Comparison of ENCODE assay signal across 8 mouse cellular contexts in the genomic region with DNA sequence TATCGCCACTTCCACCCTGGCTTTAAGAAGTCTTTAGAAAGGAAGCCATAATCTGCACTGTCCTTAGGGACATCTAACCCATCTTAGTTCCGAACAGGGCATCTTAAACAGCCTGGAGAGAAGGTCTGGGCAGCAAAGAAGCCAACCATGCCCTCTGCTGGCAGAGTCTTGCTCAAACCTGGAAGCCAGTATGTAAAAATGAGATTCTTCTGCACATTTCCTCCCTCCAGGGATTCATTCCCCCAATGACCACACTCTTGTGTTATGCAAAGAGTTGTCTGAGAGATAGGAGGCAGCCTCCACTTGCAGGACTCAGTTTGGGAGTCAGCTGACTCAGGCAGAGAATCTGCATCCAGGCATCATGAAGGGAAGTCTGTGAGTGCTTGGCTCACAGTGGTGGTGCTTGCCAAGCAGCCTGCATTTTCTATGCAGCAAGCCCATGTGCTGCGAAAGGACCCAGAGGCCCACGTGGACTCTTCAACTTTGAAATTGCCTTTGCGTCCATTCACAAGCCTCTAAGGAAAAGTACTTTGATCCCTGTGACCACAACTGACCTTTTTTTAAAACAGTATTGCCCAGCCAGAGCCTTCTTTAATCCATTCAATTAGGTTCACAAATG.
A peak's percentile ranks its signal among the peaks of the same experiment; 100 is the strongest.
DNase-seq lines count a peak whose midpoint lies in the region; ATAC-seq lines count a peak whose summit lies in the region.

No protein-coding gene starts in this region.

- H3K4me1 ChIP-seq in heart, embryonic 11.5 days (ENCODE audit: control insufficient read depth, insufficient read depth, low read length): no peaks in the 10 kb centered on the region
- no peaks in the 10 kb centered on the region for H3K4me1 ChIP-seq in midbrain, embryonic 11.5 days (ENCODE audit: control insufficient read depth, insufficient read depth, low read length)

- H3K4me2 ChIP-seq in heart, embryonic 11.5 days: no peak overlapping the region
- H3K4me2 ChIP-seq in midbrain, embryonic 11.5 days: no peak overlapping the region

- H3K36me3 ChIP-seq in heart, embryonic 11.5 days (ENCODE audit: control insufficient read depth, insufficient read depth, low read length): no peaks in the 10 kb centered on the region
- no peaks in the 10 kb centered on the region for H3K36me3 ChIP-seq in midbrain, embryonic 11.5 days (ENCODE audit: control insufficient read depth, insufficient read depth, low read length)

- no peak overlapping the region for H3K4me3 ChIP-seq in heart, embryonic 11.5 days (ENCODE audit: low read depth, low read length)
- H3K4me3 ChIP-seq in midbrain, embryonic 11.5 days (ENCODE audit: low read depth, low read length): no peak overlapping the region

- 65% methylated on average over 5 of the region's 5 CpGs for WGBS in heart, embryonic 11.5 days (ENCODE audit: insufficient replicate concordance)
- WGBS in midbrain, embryonic 11.5 days: 45% methylated on average over 5 of the region's 5 CpGs

- H3K27me3 ChIP-seq in heart, embryonic 11.5 days (ENCODE audit: control insufficient read depth, insufficient read depth, low read length): no peaks in the 10 kb centered on the region
- H3K27me3 ChIP-seq in midbrain, embryonic 11.5 days (ENCODE audit: control insufficient read depth, insufficient read depth, low read length): no peaks in the 10 kb centered on the region

- no peak overlapping the region for H3K27ac ChIP-seq in heart, embryonic 11.5 days (ENCODE audit: low read depth, low read length)
- no peak overlapping the region for H3K27ac ChIP-seq in midbrain, embryonic 11.5 days (ENCODE audit: low read depth, low read length)

- no peaks in the 10 kb centered on the region for H3K9me3 ChIP-seq in heart, embryonic 11.5 days (replicated peaks; ENCODE audit: control insufficient read depth, low read length)
- no peaks in the 10 kb centered on the region for H3K9me3 ChIP-seq in midbrain, embryonic 11.5 days (ENCODE audit: control insufficient read depth, low read length)

- no peak overlapping the region for H3K9ac ChIP-seq in heart, embryonic 11.5 days (ENCODE audit: low read depth, low read length)
- H3K9ac ChIP-seq in midbrain, embryonic 11.5 days (ENCODE audit: low read length): no peak overlapping the region

- DNase-seq in heart, adult 11 months: peak; percentile 96
- DNase-seq in 3T3-L1 (ENCODE audit: low read depth, low spot score): peak; percentile 89
- DNase-seq in adrenal gland, postnatal 14 days: peak; percentile 65
- DNase-seq in heart, adult 9 months (ENCODE audit: low spot score in 2 of 2): peak; percentile 56 to 59
- DNase-seq in layer of hippocampus, adult 9-11 months: peak; percentile 15
- DNase-seq in right cerebral cortex, adult 2 months (ENCODE audit: low spot score in 2 of 2): peak; percentile 40 to 60
- no peak for DNase-seq in midbrain, embryonic 11.5 days (ENCODE audit: low spot score, missing footprints)

- no peak for ATAC-seq in heart, embryonic 11.5 days (replicated peaks; ENCODE audit: insufficient number of reproducible peaks, low FRiP score, low TSS enrichment)
- no peak for ATAC-seq in midbrain, embryonic 11.5 days (ENCODE audit: low FRiP score)
